Mouse (Mus musculus) regulatory T cell (primary cell): ENCODE measurements around the gene Tmem43.
"Not testable (repeated sequence)": the region's sequence is repeated elsewhere in the genome, so short reads cannot be mapped to it uniquely, and the experiment has no call there.

Experiments used
- in situ Hi-C: fragments of 300-600 bp; cut with MboI, MseI; formaldehyde crosslinking; loops from one replicate; pipeline ENCODE4 v1.15.1; 2025; ENCODE audit warnings: high pct_unique_total_duplicates

Tmem43 gene

GRCm38 (mm10) chr6:91472868-91473804 lies at the start of gene Tmem43, which contains the start of gene Chchd4:
TSS of gene Tmem43 (plus strand) at chr6:91473703.
TSS of gene Chchd4 (minus strand) at chr6:91473546.
- in situ Hi-C loops = no loop called here

GRCm38 (mm10) chr6:91424151-91424550 lies 49.4 kb upstream of the Tmem43 start:
- in situ Hi-C loops = no loop called here

- in situ Hi-C loops = no loop called here
Observed at GRCm38 (mm10) chr6:91440474-91441144, 32.9 kb upstream of the Tmem43 start.

- in situ Hi-C loops = no loop called here
Observed at GRCm38 (mm10) chr6:91441145-91441662, 32.3 kb upstream of the Tmem43 start.

GRCm38 (mm10) chr6:91445316-91445715 lies 28.2 kb upstream of the Tmem43 start:
- in situ Hi-C loops = no loop called here

GRCm38 (mm10) chr6:91449472-91450225 lies 23.9 kb upstream of the Tmem43 start:
- in situ Hi-C loops = no loop called here

- in situ Hi-C loops = no loop called here
Observed at GRCm38 (mm10) chr6:91452056-91452455, 21.4 kb upstream of the Tmem43 start.

GRCm38 (mm10) chr6:91454546-91454945 lies 19.0 kb upstream of the Tmem43 start:
- in situ Hi-C loops = no loop called here

- in situ Hi-C loops = no loop called here
Observed at GRCm38 (mm10) chr6:91459471-91459870, 14.0 kb upstream of the Tmem43 start.

GRCm38 (mm10) chr6:91465756-91466155 lies 7.7 kb upstream of the Tmem43 start:
- in situ Hi-C loops = no loop called here

- in situ Hi-C loops = no loop called here
Observed at GRCm38 (mm10) chr6:91467106-91467505, 6.4 kb upstream of the Tmem43 start.

GRCm38 (mm10) chr6:91470712-91471111 lies 2.8 kb upstream of the Tmem43 start:
- in situ Hi-C loops = no loop called here

- in situ Hi-C loops = not testable (repeated sequence)
Observed at GRCm38 (mm10) chr6:91471427-91471826, 2.1 kb upstream of the Tmem43 start.

GRCm38 (mm10) chr6:91472319-91472718 lies 1.2 kb upstream of the Tmem43 start:
- in situ Hi-C loops = no loop called here

GRCm38 (mm10) chr6:91473805-91474440 lies 420 bp downstream of the Tmem43 start:
- in situ Hi-C loops = no loop called here

GRCm38 (mm10) chr6:91474441-91475190 lies 1.1 kb downstream of the Tmem43 start:
- in situ Hi-C loops = loop anchor here (5.0 kb wide), 1 partner anchor 38 kb away; no protein-coding TSS in a partner anchor

GRCm38 (mm10) chr6:91476541-91476940 lies 3.0 kb downstream of the Tmem43 start:
- in situ Hi-C loops = loop anchor here (5.0 kb wide), 1 partner anchor 36 kb away; no protein-coding TSS in a partner anchor

GRCm38 (mm10) chr6:91483371-91483770 lies 9.9 kb downstream of the Tmem43 start:
- in situ Hi-C loops = no loop called here

- in situ Hi-C loops = no loop called here
Observed at GRCm38 (mm10) chr6:91486736-91487453, 13.4 kb downstream of the Tmem43 start.
